Mouse (Mus musculus) stomach, embryonic 16.5 days (tissue): ENCODE results near the gene Slc25a28. TPM values are rescaled to one million over a fixed set of nuclear protein-coding genes. Genes with fewer than 3 reads are reported as not detected.

Experiments
- ATAC-seq: fragments of 200-750 bp; cut with Nextera tagmentation; 2 replicates; pipeline ENCODE4 v1.8.0; 2017; ENCODE audit warnings: moderate number of reproducible peaks, moderate TSS enrichment; ENCODE audit not compliant: insufficient read depth, low FRiP score
- H3K27ac ChIP-seq: fragments of 300-500 bp; sonication (generic); 2 replicates; pipeline ENCODE4 v1.5.1; 2014; ENCODE audit warnings: low read length
- H3K27me3 ChIP-seq: fragments of 300-500 bp; sonication (generic); 2 replicates; pipeline ENCODE4 v1.6.1; 2014; ENCODE audit warnings: low read length, control low read depth, mixed read lengths; ENCODE audit not compliant: control insufficient read depth, insufficient read depth
- H3K36me3 ChIP-seq: fragments of 300-500 bp; sonication (generic); 2 replicates; pipeline ENCODE4 v1.6.1; 2014; ENCODE audit warnings: low read length; ENCODE audit not compliant: control insufficient read depth, insufficient read depth
- H3K4me1 ChIP-seq: fragments of 300-500 bp; sonication (generic); 2 replicates; pipeline ENCODE4 v1.6.1; 2014; ENCODE audit warnings: low read length, control low read depth, mixed read lengths; ENCODE audit not compliant: control insufficient read depth, insufficient read depth
- H3K4me2 ChIP-seq: fragments of 300-500 bp; sonication (generic); 2 replicates; pipeline ENCODE4 v1.6.1; 2014; ENCODE audit warnings: low read depth, low read length, mixed read lengths
- H3K4me3 ChIP-seq: fragments of 300-500 bp; sonication (generic); replicated peaks from 2 replicates; pipeline ENCODE4 v1.5.1; 2014; ENCODE audit warnings: mild to moderate bottlenecking, low read length
- H3K9ac ChIP-seq: fragments of 300-500 bp; sonication (generic); 2 replicates; pipeline ENCODE4 v1.6.1; 2014; ENCODE audit warnings: low read length
- H3K9me3 ChIP-seq: fragments of 300-500 bp; sonication (generic); replicated peaks from 2 replicates; pipeline ENCODE4 v1.6.1; 2016; ENCODE audit warnings: low read length, control low read depth; ENCODE audit not compliant: control insufficient read depth
- WGBS: fragments of 180-500 bp; shearing (Covaris S2); extraction: QIAGEN DNeasy Blood & Tissue Kit; methylation state at CpG from one replicate; pipeline ENCODE4 v1.1.7; 2014; 5-methylcytosine and 5-hydroxymethylcytosine counted together
- polyA plus RNA-seq: library from polyadenylated mRNA; unstranded; fragments of >200 nt; fragmentation: Nextera tagmentation; extraction: Ambion mirVana; gene quantifications from 2 replicates; pipeline ENCODE4 v1.2.1, GENCODE M21; 2015

Slc25a28 gene
- 11.2 and 13.1 TPM in 2 replicates for polyA plus RNA-seq

GRCm38 (mm10) chr19:43674730-43675524 lies at the start of gene Slc25a28:
TSS of gene Slc25a28 (minus strand) at chr19:43674881.
- Histone ChIP-seq H3K4me1 (peaks cover 28% of the 10 kb centered on the region), H3K4me3 (peak within 1 kb of the TSS; percentile 83), H3K9me3 (no peaks in the 10 kb centered on the region), H3K4me2 (peak within 1 kb of the TSS; percentile 86), H3K9ac (peak within 1 kb of the TSS; percentile 94), H3K27ac (peak within 1 kb of the TSS; percentile 99), H3K36me3 (no peaks in the 10 kb centered on the region), H3K27me3 (no peaks in the 10 kb centered on the region)
- WGBS, result under 1% methylated on average over 79 of the region's 79 CpGs
- ATAC-seq, result peak; percentile 95

- Histone ChIP-seq H3K36me3 (peaks cover 3% of the 10 kb centered on the region; the same call in 1 of the 2 replicates), H3K9me3 (no peaks in the 10 kb centered on the region), H3K4me3 (no peak overlapping the region), H3K9ac (no peak overlapping the region), H3K4me1 (no peaks in the 10 kb centered on the region), H3K4me2 (no peak overlapping the region), H3K27ac (no peak overlapping the region), H3K27me3 (no peaks in the 10 kb centered on the region)
- ATAC-seq, result no peak
- WGBS, result 92% methylated on average over 20 of the region's 20 CpGs
Measured at GRCm38 (mm10) chr19:43724194-43724593, 49.5 kb upstream of the Slc25a28 start.

- ATAC-seq, result 0 out of 2 replicates have a peak, but pooled peaks have one; percentile 3
- H3K36me3 ChIP-seq, result peaks cover 3% of the 10 kb centered on the region; the same call in 1 of the 2 replicates
- WGBS, result 85% methylated on average over 10 of the region's 10 CpGs
Measured at GRCm38 (mm10) chr19:43723501-43723900, 48.8 kb upstream of the Slc25a28 start.

GRCm38 (mm10) chr19:43722891-43723290 lies 48.2 kb upstream of the Slc25a28 start:
- H3K9ac ChIP-seq, result no peak overlapping the region
- H3K4me3 ChIP-seq, result no peak overlapping the region
- H3K4me2 ChIP-seq, result no peak overlapping the region
- no peak overlapping the region for H3K27ac ChIP-seq
- H3K4me1 ChIP-seq, result no peaks in the 10 kb centered on the region
- ATAC-seq, result no peak
- H3K9me3 ChIP-seq, result no peaks in the 10 kb centered on the region
- H3K27me3 ChIP-seq, result no peaks in the 10 kb centered on the region
- H3K36me3 ChIP-seq, result peaks cover 7% of the 10 kb centered on the region
- WGBS, result 78% methylated on average over 8 of the region's 8 CpGs

More at GRCm38 (mm10) chr19:43723501-43723900, 48.8 kb upstream of the Slc25a28 start:
- no peak overlapping the region for H3K4me3 ChIP-seq
- no peaks in the 10 kb centered on the region for H3K9me3 ChIP-seq
- H3K27me3 ChIP-seq, result no peaks in the 10 kb centered on the region
- no peaks in the 10 kb centered on the region for H3K4me1 ChIP-seq
- no peak overlapping the region for H3K9ac ChIP-seq
- no peak overlapping the region for H3K27ac ChIP-seq
- no peak overlapping the region for H3K4me2 ChIP-seq

- ATAC-seq, result no peak
- no peak overlapping the region for H3K4me3 ChIP-seq
- no peaks in the 10 kb centered on the region for H3K4me1 ChIP-seq
- H3K9ac ChIP-seq, result no peak overlapping the region
- WGBS, result 96% methylated on average over 11 of the region's 11 CpGs
- no peaks in the 10 kb centered on the region for H3K27me3 ChIP-seq
- H3K36me3 ChIP-seq, result peaks cover 7% of the 10 kb centered on the region
- H3K27ac ChIP-seq, result no peak overlapping the region
- no peaks in the 10 kb centered on the region for H3K9me3 ChIP-seq
- H3K4me2 ChIP-seq, result no peak overlapping the region
Measured at GRCm38 (mm10) chr19:43720061-43720460, 45.4 kb upstream of the Slc25a28 start.

GRCm38 (mm10) chr19:43711971-43712370 lies 37.3 kb upstream of the Slc25a28 start:
- no peak for ATAC-seq
- 79% methylated on average over 5 of the region's 5 CpGs for WGBS
- Histone ChIP-seq H3K4me2 (no peak overlapping the region), H3K27me3 (no peaks in the 10 kb centered on the region), H3K9me3 (no peaks in the 10 kb centered on the region), H3K9ac (no peak overlapping the region), H3K4me3 (no peak overlapping the region), H3K36me3 (no peaks in the 10 kb centered on the region), H3K27ac (0 out of 2 replicates have a peak overlapping the region, but pooled peaks have one; percentile 34), H3K4me1 (0 out of 2 replicates have a peak, but pooled peaks cover 2% of the 10 kb centered on the region)

GRCm38 (mm10) chr19:43711159-43711916 lies 36.7 kb upstream of the Slc25a28 start:
- H3K4me3 ChIP-seq, result no peak overlapping the region
- no peaks in the 10 kb centered on the region for H3K27me3 ChIP-seq
- peak overlapping the region; percentile 81 for H3K27ac ChIP-seq
- no peaks in the 10 kb centered on the region for H3K36me3 ChIP-seq
- H3K4me1 ChIP-seq, result 0 out of 2 replicates have a peak, but pooled peaks cover 2% of the 10 kb centered on the region
- ATAC-seq, result peak; percentile 76
- H3K4me2 ChIP-seq, result no peak overlapping the region
- H3K9ac ChIP-seq, result no peak overlapping the region
- no peaks in the 10 kb centered on the region for H3K9me3 ChIP-seq
- WGBS, result 47% methylated on average over 22 of the region's 22 CpGs

GRCm38 (mm10) chr19:43709317-43709716 lies 34.6 kb upstream of the Slc25a28 start:
- ATAC-seq, result no peak

GRCm38 (mm10) chr19:43708206-43708605 lies 33.5 kb upstream of the Slc25a28 start:
- Histone ChIP-seq H3K9me3 (no peaks in the 10 kb centered on the region), H3K27ac (no peak overlapping the region), H3K9ac (no peak overlapping the region), H3K4me3 (no peak overlapping the region), H3K4me2 (no peak overlapping the region), H3K4me1 (0 out of 2 replicates have a peak, but pooled peaks cover 2% of the 10 kb centered on the region), H3K36me3 (no peaks in the 10 kb centered on the region), H3K27me3 (no peaks in the 10 kb centered on the region)
- ATAC-seq, result no peak
- WGBS, result 84% methylated on average over 7 of the region's 7 CpGs

More at GRCm38 (mm10) chr19:43709317-43709716, 34.6 kb upstream of the Slc25a28 start:
- Histone ChIP-seq H3K27me3 (no peaks in the 10 kb centered on the region), H3K36me3 (no peaks in the 10 kb centered on the region), H3K4me3 (no peak overlapping the region), H3K4me2 (no peak overlapping the region), H3K27ac (peak overlapping the region; percentile 10; the same call in 1 of the 2 replicates), H3K9me3 (no peaks in the 10 kb centered on the region), H3K9ac (no peak overlapping the region), H3K4me1 (0 out of 2 replicates have a peak, but pooled peaks cover 2% of the 10 kb centered on the region)
- 77% methylated on average over 8 of the region's 8 CpGs for WGBS
